Mouse (Mus musculus) adrenal gland, postnatal 4 days (tissue): ENCODE measurements around the gene Nsg2. TPM values are rescaled to one million over a fixed set of nuclear protein-coding genes. Genes with fewer than 3 reads are reported as not detected.
"Not testable (repeated sequence)": the region's sequence is repeated elsewhere in the genome, so short reads cannot be mapped to it uniquely, and the experiment has no call there.

Experiments used
- DNase-seq, 2 experiments: peaks; one replicate each; pipeline ENCODE4 v3.0.0; 2021 to 2022; ENCODE audit warnings: low spot score in 2 of 2, mixed read lengths in 2 of 2
- long read RNA-seq, 2 experiments: library from polyadenylated mRNA; stranded (forward); transcript quantifications; one replicate each; pipeline ENCODE4 v2.0.0; 2021
- total RNA-seq, 2 experiments: library from RNA; stranded (reverse); gene quantifications; 2 replicates each; pipeline ENCODE4 v1.2.3; 2021

The Nsg2 gene
- total RNA-seq, result 10 to 100 TPM; 58.2 to 64.7 TPM
- long read RNA-seq, experiment 1, partial matches to known transcripts, result 0 of 9 reads
- long read RNA-seq, experiment 1, other reads (novel, unspliced or antisense), result 9 of 9 reads
- long read RNA-seq, experiment 2, transcript Nsg2-201 (5 exons, 2,239 nt), result major isoform, 14 of 52 reads
- long read RNA-seq, experiment 2, partial matches to known transcripts, result 35 of 52 reads
- long read RNA-seq, experiment 2, other reads (novel, unspliced or antisense), result 2 of 52 reads

- DNase-seq, result peak; percentile 31 to 39
Measured at GRCm38 (mm10) chr11:32000281-32000680, at the start of gene Nsg2. Gene Nsg2 (plus strand): TSS chr11:32000463.

GRCm38 (mm10) chr11:31960071-31960470 lies 40.2 kb upstream of the Nsg2 start:
- no peak for DNase-seq

- no peak for DNase-seq
Measured at GRCm38 (mm10) chr11:31963993-31964392, 36.3 kb upstream of the Nsg2 start.

- DNase-seq, result no peak
Measured at GRCm38 (mm10) chr11:31965256-31966134, 34.8 kb upstream of the Nsg2 start, which contains the start of gene 4930524B15Rik. Gene 4930524B15Rik (plus strand): TSS chr11:31965592.

- DNase-seq, result no peak
Measured at GRCm38 (mm10) chr11:31974132-31974531, 26.1 kb upstream of the Nsg2 start.

GRCm38 (mm10) chr11:31974826-31975225 lies 25.4 kb upstream of the Nsg2 start:
- DNase-seq, result no peak

- DNase-seq, result no peak
Measured at GRCm38 (mm10) chr11:31975678-31976077, 24.6 kb upstream of the Nsg2 start.

GRCm38 (mm10) chr11:31976137-31976536 lies 24.1 kb upstream of the Nsg2 start:
- no peak for DNase-seq

GRCm38 (mm10) chr11:31980089-31980488 lies 20.2 kb upstream of the Nsg2 start:
- DNase-seq, result not testable (repeated sequence)

GRCm38 (mm10) chr11:31981830-31982229 lies 18.4 kb upstream of the Nsg2 start:
- DNase-seq, result no peak

- DNase-seq, result not testable (repeated sequence)
Measured at GRCm38 (mm10) chr11:31982247-31982943, 17.9 kb upstream of the Nsg2 start.

GRCm38 (mm10) chr11:31983249-31983648 lies 17.0 kb upstream of the Nsg2 start:
- no peak for DNase-seq

GRCm38 (mm10) chr11:31984786-31985185 lies 15.5 kb upstream of the Nsg2 start:
- no peak for DNase-seq

- no peak for DNase-seq
Measured at GRCm38 (mm10) chr11:31992535-31992934, 7.7 kb upstream of the Nsg2 start.

GRCm38 (mm10) chr11:31999716-32000115 lies 547 bp upstream of the Nsg2 start:
- no peak for DNase-seq

- no peak for DNase-seq
Measured at GRCm38 (mm10) chr11:32001181-32001910, 1.1 kb downstream of the Nsg2 start.

GRCm38 (mm10) chr11:32002670-32003072 lies 2.4 kb downstream of the Nsg2 start:
- DNase-seq, result no peak

GRCm38 (mm10) chr11:32008049-32008448 lies 7.8 kb downstream of the Nsg2 start:
- not testable (repeated sequence) for DNase-seq

- DNase-seq, result no peak
Measured at GRCm38 (mm10) chr11:32008852-32009251, 8.6 kb downstream of the Nsg2 start.

- DNase-seq, result no peak
Measured at GRCm38 (mm10) chr11:32009961-32010662, 9.8 kb downstream of the Nsg2 start.

GRCm38 (mm10) chr11:32010663-32010970 lies 10.4 kb downstream of the Nsg2 start:
- DNase-seq, result no peak
